Mouse (Mus musculus): ENCODE data around the gene Tmem144.
"Not testable (repeated sequence)": the region's sequence is repeated elsewhere in the genome, so short reads cannot be mapped to it uniquely, and the experiment has no call there.

Gene Tmem144

DNA sequence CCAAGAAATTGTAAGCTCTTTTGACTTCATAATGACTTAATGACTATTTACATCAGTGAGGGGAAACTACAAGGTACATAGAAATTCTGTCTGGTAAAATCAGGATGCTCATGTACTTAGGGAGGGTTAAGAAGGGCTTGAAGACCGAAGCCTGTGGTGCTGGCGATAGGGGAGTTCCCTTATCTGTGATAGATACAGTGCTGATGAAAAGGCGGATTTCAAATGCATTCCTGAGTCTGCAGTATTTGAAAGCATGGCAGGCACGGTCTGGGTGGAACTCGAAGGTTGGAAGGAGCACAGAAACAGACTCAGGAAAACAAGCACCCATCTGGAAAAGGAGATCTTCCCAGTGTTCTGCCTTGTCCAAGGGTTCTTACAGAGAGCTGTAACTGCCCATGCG, 42.0 kb downstream of the Tmem144 start:
- DNase-seq (ENCODE audit: low spot score in 2 of 2): no peak

DNA sequence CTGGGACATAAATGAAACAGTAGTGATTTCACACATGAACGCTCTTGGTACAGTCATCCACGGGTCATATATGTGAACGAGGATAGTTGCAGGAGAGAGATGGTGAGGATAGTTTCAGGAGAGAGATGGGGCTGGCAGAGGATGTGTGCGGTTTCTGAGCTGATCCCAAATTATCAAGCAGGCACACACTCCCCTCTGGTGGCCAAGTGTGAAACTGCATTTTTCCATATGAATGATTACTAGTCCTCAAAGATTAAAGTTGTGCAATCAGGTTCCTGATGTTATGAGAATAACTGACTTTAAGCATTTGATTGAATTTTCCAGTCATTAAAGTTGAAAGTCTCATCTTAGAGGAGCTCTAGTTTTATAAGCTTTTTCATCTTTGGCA, 43.4 kb downstream of the Tmem144 start:
- peak; percentile 11 to 22 for DNase-seq (ENCODE audit: low spot score in 2 of 2)

DNA sequence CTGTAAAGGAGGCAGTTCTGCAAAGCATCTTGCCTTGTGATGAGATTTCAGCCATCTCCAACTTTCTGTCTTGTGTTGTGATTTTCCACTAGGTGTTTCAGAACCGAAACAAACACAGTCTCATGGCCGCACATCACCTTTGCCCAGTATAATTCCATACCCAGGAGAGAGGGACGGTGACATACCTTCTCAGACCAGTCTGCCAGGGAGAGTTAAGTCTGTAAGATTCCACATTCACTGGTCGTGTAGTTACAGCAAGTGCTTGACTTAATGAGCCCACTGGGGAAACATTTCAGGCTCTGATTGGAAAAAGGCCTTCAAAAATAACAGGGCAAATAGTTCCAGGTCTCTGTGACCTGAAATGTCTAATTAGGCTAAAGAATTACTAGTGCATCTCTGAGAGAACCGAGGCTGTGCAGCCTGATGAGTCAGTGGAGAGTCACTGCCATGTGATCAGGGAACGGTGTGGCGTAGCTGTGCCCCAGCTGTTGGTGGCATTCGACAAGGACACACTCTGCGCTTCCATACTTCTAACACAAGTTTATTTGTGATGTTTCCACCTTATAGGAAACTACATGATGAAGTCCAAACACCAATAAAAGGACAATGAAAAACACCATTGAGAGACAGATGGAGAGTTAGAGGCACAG, 43.9 kb downstream of the Tmem144 start:
- DNase-seq (ENCODE audit: low spot score in 2 of 2): no peak

DNA sequence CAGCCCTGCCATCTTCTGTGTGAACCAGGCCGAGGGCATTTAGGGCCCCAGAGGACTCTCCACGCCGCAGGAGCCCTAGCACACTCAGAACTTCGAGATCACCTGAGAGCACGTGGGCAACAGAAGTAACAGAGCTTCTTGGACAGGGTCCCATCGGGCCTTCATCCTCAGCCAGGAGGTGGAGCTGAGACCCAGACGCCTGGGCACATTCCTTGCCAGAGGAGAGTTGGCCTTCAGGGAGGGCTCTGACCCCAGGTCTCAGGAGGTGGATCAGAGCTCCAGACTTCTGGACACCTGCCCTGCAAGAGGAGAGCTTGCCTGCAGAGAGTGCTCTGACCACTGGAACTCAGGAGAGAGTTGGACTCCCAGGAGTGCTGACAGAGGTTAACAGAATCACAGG, 51.8 kb downstream of the Tmem144 start:
- DNase-seq (ENCODE audit: low spot score in 2 of 2): not testable (repeated sequence)

DNA sequence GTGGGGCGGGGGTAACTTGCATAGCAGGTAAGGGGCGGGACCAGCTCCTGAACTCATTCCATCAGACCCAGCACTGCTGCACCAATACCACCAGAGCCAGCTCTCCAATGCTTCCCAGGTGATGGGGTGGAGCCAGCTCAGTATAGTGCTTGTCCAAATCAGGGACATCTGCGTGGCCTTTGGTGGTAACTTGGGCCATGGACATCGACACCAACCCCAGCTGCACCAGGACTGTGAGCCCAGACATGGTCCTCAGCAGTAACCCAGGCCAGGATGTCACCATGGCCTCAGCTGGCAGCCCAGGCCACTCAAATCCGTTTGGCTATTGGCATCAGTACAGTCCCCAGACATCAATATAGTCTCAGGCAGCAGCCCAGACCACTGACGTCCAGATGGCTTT, 60.3 kb downstream of the Tmem144 start:
- no peak for DNase-seq (ENCODE audit: low spot score in 2 of 2)

DNA sequence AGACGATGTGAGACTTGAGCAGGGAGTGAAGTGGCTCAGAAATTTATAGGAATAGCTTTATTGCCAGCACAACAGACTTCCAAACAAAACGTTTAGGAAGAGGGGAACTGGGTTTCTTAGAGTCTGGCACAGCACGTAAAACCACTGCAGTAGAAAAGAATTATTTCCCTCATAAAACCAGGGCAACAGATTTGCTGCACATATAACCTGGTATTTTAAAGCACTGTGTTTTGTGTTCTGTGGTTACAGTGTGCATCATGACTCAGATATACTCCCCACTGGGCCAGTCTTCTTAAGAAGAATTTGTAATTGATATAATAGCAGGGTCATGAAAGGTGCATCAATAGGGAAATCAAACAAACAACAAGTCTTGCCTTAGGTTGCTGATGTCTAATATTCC, 62.2 kb downstream of the Tmem144 start:
- DNase-seq (ENCODE audit: low spot score in 2 of 2): no peak

DNA sequence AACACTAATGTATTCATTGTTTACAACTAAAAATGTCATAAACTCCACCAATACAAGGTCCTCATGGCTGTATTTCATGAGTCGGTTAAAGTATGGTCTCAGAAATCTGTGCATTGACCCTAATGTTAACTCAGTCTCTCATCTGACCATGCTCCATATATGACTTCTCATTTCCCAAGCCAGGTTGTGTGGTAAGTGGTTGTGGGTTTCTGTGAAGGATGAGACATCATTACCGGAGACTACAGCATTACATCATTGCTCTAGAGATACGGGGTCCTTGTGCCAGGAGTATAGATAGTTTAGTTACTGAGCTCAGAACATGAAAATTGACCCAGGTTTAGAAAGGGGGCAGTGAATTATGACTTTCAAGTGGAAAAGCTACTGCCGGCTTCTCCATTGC, 63.0 kb downstream of the Tmem144 start:
- DNase-seq (ENCODE audit: low spot score in 2 of 2): no peak

DNA sequence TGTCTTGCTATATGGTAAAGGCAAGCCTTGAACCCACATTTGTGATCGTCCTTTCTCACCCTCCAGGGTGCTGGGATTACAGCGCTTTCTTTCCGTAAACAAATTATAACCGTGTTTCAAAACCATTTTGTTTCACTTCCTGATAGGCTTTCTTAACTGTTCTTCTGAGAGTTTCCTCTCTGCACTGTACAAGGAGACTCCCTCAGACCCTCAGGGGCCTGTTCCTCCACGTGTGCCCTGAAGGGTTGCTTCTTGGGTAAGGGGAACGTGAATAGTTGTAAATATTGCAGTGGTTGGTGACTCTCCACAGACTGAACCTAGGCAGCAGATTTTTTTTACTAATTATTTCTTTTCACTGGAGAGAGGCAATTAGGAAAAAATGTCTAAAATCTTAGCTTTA, 63.6 kb downstream of the Tmem144 start:
- peak in 1 of 2 experiments; percentile 2 for DNase-seq (ENCODE audit: low spot score in 2 of 2)

DNA sequence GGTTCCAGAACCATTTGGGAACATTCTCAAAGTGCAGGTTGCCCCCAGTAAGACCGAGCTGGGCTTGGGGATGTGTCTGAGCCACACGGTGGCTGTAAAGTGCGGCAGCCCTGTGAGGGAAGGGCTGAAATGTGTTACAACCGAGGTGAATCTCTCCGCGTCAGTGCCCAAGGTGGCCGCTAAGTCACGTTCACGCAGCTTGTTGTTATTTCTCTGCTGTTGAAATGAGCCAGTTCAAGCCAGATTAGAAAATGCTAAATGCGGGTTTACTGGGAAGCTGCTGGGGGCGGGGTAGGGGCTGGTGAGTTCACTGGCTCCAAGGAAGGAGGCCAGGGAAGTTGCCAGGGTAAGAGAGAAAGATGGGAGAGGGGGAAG, 68.2 kb downstream of the Tmem144 start:
- no peak for DNase-seq (ENCODE audit: low spot score in 2 of 2)

DNA sequence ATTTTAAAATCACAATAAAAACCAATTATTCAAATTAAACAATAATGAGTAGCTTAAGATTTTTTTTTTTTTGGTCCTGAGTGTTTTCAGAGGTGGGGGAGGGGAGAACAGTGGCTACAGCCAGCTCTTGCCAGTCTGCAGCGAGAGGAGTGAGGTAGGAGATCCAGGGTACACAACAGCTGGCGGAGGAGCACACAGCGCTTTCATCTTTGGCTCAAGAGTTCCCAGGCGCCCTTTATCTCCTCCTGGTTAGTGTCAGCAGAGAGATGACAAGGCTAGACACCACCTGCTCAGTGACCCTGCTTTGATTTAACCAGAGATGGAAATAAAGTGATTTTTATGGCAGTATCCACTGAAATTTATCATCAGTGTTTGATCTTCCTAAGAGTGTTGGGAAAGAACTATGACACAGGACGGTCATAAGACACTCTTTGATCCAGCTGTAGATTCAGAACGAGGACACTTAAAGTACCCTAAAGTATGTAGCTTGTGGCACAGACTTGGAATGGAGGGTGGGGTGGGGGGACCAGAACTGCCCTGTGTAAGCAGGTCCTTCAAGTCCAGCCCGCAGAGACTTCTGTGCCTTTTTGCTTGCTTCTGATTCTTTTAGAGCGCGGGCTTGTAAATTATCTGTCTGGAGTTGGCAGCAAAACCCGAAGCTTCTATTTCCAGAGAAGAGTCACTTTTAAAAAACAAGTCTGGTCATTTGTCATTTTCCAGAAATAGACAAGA, 68.8 kb downstream of the Tmem144 start:
- no peak for DNase-seq (ENCODE audit: low spot score in 2 of 2)

DNA sequence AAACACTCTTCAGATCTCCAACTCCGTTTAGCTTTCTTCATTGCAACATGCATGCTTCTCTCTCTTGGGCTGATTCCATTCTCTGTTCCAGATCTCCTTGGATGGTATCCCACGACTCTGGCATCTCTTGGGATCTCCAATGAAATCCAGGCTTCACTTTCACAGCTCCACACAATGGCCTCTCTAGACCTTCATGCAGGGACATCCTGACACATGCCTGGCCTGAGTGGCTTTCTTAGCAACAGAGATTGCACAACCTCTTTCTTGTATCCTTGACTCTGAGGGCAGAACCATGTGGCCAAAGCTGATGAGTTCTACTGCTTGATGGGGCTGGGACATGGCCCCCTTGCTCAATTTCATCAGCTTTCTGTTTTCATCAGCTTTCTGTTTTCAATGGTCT, 79.9 kb downstream of the Tmem144 start:
- no peak for DNase-seq (ENCODE audit: low spot score in 2 of 2)

All from spleen, postnatal 36 days (tissue).